Mouse (Mus musculus) activated CD4-positive, CD25-positive, alpha-beta regulatory T cell, adult 4 months (primary cell): ENCODE data around the gene Zfp128. TPM values are rescaled to one million over a fixed set of nuclear protein-coding genes. Genes with fewer than 3 reads are reported as not detected.
A peak's percentile ranks its signal among the peaks of the same experiment; 100 is the strongest.
"Not testable (repeated sequence)": the region's sequence is repeated elsewhere in the genome, so short reads cannot be mapped to it uniquely, and the experiment has no call there.

ENCODE experiments used
- ATAC-seq: one replicate; pipeline ENCODE4 v1.8.0; 2017
- polyA plus RNA-seq, 2 experiments: library from polyadenylated mRNA; unstranded; fragments of 100-300 nt; shearing (Covaris generic); gene quantifications; one replicate each; pipeline ENCODE4 v1.2.1; 2017

The Zfp128 gene
- polyA plus RNA-seq, 2 experiments from 2014 or later = 0.84 to 2.4 TPM

DNA sequence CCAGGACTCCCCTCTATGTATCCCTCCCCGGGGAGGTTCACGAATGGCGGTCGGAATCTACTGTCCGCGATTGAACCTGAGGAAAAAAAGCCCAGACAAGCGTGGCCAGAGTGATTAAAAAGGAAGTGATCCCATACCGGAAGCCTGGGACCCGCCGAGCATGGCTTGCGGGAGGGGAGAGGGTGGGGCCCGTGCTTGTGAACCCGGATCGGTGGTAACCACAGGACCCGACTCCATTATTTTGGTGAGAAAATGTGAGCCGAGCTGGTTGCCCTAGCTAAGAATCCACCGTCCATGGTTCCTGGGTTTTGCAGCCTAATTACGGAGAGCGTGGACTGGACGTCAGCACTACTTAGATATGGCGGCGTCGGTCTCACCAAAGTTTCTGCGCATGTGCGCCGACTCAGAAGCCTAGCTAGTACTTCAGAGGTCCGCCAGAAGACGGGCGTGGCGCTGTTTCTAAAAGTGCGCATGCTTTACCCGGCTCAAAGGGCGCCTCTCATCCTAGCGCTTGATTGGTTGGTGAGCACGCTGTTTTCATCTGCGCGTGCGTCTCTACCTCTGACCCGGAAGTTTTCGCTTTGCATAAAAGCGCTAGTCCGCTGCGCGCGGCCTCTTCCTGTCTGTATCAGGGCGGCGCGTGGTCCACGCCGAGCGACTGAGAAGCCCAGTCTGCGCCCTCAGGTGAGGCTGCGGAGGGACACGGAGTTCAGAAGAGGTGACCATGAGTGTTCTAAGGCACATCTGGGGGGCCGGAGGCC lies 40.9 kb downstream of the Zfp128 start, which contains the start of gene Rps5:
Gene Rps5 (plus strand): TSS at position 586 of the 761 bp plus-strand sequence.
- ATAC-seq = peak; percentile 93

DNA sequence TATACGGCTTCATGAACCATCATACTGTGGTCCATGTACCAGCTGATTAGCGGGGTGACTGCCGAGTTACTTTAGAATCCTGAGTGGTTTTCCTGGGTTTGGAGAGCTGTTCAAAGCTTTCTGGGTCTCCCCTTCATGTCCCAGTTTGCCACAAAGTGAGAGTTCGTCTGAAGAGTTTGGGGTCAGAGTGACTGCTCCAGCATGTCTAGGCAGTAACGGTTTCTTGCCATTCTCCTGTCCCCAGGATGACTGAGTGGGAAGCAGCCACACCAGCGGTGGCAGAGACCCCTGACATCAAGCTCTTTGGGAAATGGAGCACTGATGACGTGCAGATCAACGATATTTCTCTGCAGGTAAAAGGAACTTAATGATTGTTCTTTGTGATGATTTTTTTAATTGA lies 41.8 kb downstream of the Zfp128 start:
- ATAC-seq = no peak

DNA sequence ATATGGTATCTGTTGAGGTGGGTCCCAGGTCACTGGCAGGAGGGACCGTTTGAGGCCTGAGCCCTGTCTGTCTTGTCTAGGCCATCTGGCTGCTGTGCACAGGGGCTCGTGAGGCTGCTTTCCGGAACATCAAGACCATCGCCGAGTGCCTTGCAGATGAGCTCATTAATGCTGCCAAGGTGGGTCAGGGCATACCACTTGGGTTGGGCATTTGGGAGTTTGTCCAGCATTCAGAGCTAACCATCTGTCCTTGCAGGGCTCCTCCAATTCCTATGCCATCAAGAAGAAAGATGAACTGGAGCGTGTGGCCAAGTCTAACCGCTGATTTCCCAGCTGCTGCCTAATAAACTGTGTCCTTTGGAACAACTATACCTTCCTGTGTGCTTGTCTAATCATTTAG lies 45.3 kb downstream of the Zfp128 start:
- no peak for ATAC-seq

DNA sequence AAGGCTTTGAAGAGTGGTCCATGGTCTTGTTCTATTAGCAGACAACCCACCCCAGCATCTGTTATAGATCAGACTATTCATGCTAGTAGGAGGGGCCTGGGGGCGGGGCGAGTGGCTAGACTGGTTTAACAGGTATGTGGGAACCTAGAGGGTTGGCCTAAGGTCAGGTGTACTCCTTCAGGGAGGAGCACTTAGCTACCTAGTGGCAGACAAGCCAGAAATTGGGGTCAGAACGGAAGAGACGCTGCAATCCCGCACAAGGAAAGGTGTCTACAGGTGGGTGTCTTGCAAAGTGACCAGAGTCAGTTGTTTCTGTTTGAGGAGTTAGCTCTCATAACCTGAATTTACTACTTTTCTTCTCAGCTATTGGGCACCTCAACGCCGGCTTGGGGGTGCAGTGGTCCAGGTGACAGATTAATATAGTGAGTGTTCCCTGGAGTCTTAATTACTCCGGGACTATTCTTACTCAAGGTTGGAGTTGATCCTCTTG lies 46.3 kb downstream of the Zfp128 start, which contains the start of gene Rnf225:
Gene Rnf225 (plus strand): TSS at position 226 of the 490 bp plus-strand sequence.
- no peak for ATAC-seq

DNA sequence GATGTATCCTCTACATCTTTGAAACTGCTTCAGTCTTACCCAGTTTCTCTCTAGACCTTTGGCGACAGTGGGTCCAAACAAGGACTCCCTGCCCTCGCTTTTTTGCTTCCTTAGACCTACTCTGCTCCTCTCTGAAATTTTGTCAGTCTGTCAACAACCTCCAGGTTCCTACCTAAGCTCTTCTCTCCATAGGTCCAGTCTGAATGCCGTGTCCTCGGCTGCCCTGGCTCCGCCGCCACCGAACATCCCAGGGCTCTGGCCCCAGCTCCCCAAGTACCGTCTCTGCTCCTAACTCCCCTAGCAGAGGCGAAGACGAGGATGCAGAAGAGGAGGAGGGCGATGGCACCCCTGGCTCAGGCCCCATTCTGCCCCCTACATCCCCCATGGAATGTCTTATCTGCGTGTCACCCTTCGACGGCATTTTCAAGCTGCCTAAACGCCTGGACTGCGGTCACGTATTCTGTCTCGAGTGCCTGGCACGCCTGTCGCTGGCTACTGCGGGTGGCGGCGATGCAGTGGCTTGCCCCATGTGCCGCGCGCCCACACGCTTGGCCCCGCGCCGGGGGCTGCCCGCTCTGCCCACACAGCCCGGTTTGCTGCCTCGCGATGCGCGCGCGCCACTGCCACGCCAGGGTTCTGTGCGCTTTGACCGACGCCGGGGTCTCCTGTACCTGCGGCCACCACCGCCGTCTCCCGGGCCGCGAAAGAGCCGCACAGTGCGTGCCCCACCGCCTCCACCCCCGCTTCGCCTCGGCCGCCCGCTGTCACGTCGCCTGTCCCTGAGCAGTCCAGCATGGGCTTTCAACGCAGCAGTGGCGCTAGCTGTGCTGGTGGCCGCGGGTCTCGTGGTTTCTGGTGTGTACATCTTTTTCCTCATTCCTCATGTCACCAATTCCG lies 47.0 kb downstream of the Zfp128 start:
- no peak for ATAC-seq

DNA sequence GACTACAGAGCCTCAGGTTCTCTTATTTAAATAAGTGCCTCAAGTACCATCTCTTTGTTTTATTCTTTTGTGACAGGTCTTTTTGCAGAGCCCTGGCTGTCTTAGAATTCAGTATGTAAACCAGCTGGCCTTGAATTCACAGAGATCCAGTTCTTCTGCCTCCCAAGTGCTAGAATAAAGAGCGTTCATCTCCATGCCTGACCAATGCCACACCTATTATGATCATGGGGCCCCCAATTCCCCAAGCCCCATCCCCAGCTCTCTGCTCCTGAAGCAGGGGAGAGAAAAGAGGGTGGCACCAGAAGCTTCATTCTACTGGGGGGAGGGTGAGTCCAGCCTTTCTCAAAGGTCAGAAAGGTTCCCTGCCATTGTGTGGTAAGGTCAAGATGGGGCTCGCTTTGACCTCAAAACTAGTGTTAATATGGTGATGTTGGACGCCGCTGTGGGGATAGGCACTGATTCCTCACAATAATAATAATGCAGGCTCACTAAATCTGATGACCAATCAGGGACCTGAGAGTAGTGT lies 52.7 kb downstream of the Zfp128 start:
- ATAC-seq = no peak

DNA sequence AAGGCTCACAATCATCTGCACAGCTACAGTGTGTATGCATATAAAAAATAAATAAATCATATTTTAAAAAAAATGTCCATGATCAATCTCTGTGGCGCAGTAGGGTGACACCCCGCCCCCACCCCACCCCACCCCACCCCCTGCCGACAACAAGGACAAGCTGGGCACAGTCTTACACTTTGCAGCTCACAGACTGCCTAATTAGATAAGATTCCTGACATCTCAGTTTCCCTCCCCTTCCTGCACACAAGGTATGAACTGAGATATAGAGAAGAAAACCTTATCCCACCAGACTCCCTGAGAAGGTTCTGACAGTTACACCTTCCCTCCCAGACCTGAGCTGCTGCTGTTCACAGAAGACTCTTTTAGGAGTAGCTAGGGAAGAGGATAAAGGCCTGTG lies 53.8 kb downstream of the Zfp128 start:
- no peak for ATAC-seq

DNA sequence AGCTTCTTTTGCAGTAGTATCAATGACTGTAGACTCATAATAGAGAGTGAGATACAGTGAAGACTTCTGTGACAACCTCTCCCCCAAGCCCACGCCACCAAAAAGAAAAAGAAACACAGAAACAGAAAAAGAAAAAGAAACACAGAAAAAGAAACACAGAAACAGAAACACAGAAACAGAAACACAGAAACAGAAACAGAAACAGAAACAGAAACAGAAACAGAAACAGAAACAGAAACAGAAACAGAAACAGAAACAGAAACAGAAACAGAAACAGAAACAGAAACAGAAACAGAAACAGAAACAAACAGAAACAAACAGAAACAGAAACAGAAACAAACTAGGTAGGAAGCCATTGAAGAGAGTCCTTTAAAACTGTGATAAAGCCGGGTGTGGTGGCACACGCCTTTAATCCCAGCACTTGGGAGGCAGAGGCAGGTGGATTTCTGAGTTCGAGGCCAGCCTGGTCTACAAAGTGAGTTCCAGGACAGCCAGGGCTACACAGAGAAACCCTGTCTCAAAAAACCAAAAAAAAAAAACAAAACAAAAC lies 56.4 kb downstream of the Zfp128 start:
- ATAC-seq = not testable (repeated sequence)

DNA sequence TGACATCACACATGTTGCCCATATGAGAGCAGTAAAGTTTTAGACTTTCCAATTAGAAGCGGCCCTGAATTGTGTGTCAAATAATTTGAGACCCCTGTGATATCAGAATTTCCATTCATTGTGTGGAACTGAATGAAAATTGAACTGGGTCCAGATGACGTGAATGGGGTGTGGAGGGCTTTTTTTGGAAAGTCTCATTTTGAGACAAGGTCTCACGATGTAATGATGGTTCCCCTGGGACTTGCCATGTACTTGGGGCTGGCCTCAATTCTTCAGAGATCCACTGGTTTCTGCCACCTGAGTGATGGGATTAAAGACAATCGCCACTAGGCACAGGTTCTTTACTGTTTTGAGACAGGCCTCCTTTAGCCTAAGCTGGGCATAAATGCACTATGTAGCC lies 59.6 kb downstream of the Zfp128 start:
- no peak for ATAC-seq

Other genes starting within 250 kb of the Zfp128 start
- gene Vmn2r54, start 240.9 kb upstream of the Zfp128 start, polyA plus RNA-seq = not detected
- gene Vmn2r55, start 196.2 kb upstream of the Zfp128 start, polyA plus RNA-seq = not detected
- gene Vmn2r56, start 146.2 kb upstream of the Zfp128 start, polyA plus RNA-seq = under 1 TPM; 0.08 to 0.12 TPM
- gene Zscan18, start 77.5 kb upstream of the Zfp128 start, polyA plus RNA-seq = under 1 TPM; 0.25 to 0.29 TPM
- 10 to 100 TPM; 16.8 to 20.2 TPM for gene Zfp329, start 62.3 kb upstream of the Zfp128 start, polyA plus RNA-seq
- gene Zfp110, start 46.4 kb upstream of the Zfp128 start, polyA plus RNA-seq = 10 to 100 TPM; 56.1 to 72.2 TPM
- gene Zscan22, start 16.6 kb downstream of the Zfp128 start, polyA plus RNA-seq = 10 to 100 TPM in 1 of 2 experiments, 1 to 10 TPM in 1; 6.6 to 10.9 TPM
- 1,000 to 10,000 TPM; 2,813 to 3,009 TPM for gene Rps5, start 41.1 kb downstream of the Zfp128 start, polyA plus RNA-seq
- not detected for gene Rnf225, start 46.2 kb downstream of the Zfp128 start, polyA plus RNA-seq
- 1 to 10 TPM; 2.4 to 3.4 TPM for gene Zfp324, start 84.7 kb downstream of the Zfp128 start, polyA plus RNA-seq
- gene Zfp446, start 96.7 kb downstream of the Zfp128 start, polyA plus RNA-seq = 1 to 10 TPM; 2.6 to 3.3 TPM
- under 1 TPM in 1 of 2 experiments, not detected in 1; 0.29 TPM for gene Slc27a5, start 117.0 kb downstream of the Zfp128 start, polyA plus RNA-seq
- 10 to 100 TPM; 45.5 to 59.4 TPM for gene Trim28, start 117.9 kb downstream of the Zfp128 start, polyA plus RNA-seq
- 1 to 10 TPM; 4.6 to 7.0 TPM for gene Zbtb45, start 128.9 kb downstream of the Zfp128 start, polyA plus RNA-seq
- gene Chmp2a, start 153.6 kb downstream of the Zfp128 start, polyA plus RNA-seq = 100 to 1,000 TPM; 300 to 349 TPM
- 10 to 100 TPM; 15.3 to 16.9 TPM for gene Ube2m, start 157.1 kb downstream of the Zfp128 start, polyA plus RNA-seq
- gene Mzf1, start 173.6 kb downstream of the Zfp128 start, polyA plus RNA-seq = under 1 TPM; 0.45 to 0.46 TPM
- under 1 TPM in 1 of 2 experiments, not detected in 1; 0.08 TPM for gene Vmn1r85, start 214.0 kb downstream of the Zfp128 start, polyA plus RNA-seq
- gene Vmn1r86, start 238.7 kb downstream of the Zfp128 start, polyA plus RNA-seq = not detected